Mouse (Mus musculus) forebrain, embryonic 11.5 days (tissue): ENCODE results near the gene Slc5a4b. TPM values are rescaled to one million over a fixed set of nuclear protein-coding genes. Genes with fewer than 3 reads are reported as not detected.
"Not testable (repeated sequence)": the region's sequence is repeated elsewhere in the genome, so short reads cannot be mapped to it uniquely, and the experiment has no call there.

Experiments
- ATAC-seq: fragments of 200-750 bp; cut with Nextera tagmentation; replicated peaks from 2 replicates; pipeline ENCODE4 v1.8.0; 2017; ENCODE audit warnings: moderate TSS enrichment; ENCODE audit not compliant: low FRiP score
- DNase-seq: peaks from one replicate; pipeline ENCODE4 v3.0.0-alpha.2; 2017; ENCODE audit warnings: low spot score
- H3K27ac ChIP-seq: fragments of 300-500 bp; sonication (generic); 2 replicates; pipeline ENCODE4 v1.5.1; 2014; ENCODE audit warnings: low read depth, low read length
- H3K27me3 ChIP-seq: fragments of 300-500 bp; sonication (generic); 2 replicates; pipeline ENCODE4 v1.6.1; 2014; ENCODE audit warnings: mild to moderate bottlenecking, low read length, mixed read lengths; ENCODE audit not compliant: control insufficient read depth, insufficient read depth
- H3K36me3 ChIP-seq: fragments of 300-500 bp; sonication (generic); 2 replicates; pipeline ENCODE4 v1.6.1; 2014; ENCODE audit warnings: mild to moderate bottlenecking, low read length, moderate library complexity, mixed read lengths; ENCODE audit not compliant: control insufficient read depth, insufficient read depth
- H3K4me1 ChIP-seq: fragments of 300-500 bp; sonication (generic); replicated peaks from 2 replicates; pipeline ENCODE4 v1.6.1; 2014; ENCODE audit warnings: low read length, mixed read lengths; ENCODE audit not compliant: control insufficient read depth, insufficient read depth
- H3K4me2 ChIP-seq: fragments of 300-500 bp; sonication (generic); 2 replicates; pipeline ENCODE4 v1.6.1; 2014; ENCODE audit warnings: low read depth, mild to moderate bottlenecking, low read length, moderate library complexity, mixed read lengths; ENCODE audit not compliant: severe bottlenecking
- H3K4me3 ChIP-seq: fragments of 300-500 bp; sonication (generic); 2 replicates; pipeline ENCODE4 v1.5.1; 2014; ENCODE audit warnings: low read depth, low read length
- H3K9ac ChIP-seq: fragments of 300-500 bp; sonication (generic); 2 replicates; pipeline ENCODE4 v1.6.1; 2014; ENCODE audit warnings: low read length
- H3K9me3 ChIP-seq: fragments of 300-500 bp; sonication (generic); 2 replicates; pipeline ENCODE4 v1.6.1; 2016; ENCODE audit warnings: low read length, mixed read lengths; ENCODE audit not compliant: control insufficient read depth
- WGBS: fragments of 180-500 bp; shearing (Covaris S2); extraction: QIAGEN DNeasy Blood & Tissue Kit; methylation state at CpG from one replicate; pipeline ENCODE4 v1.1.7; 2014; 5-methylcytosine and 5-hydroxymethylcytosine counted together
- polyA plus RNA-seq: library from polyadenylated mRNA; unstranded; fragments of >200 nt; fragmentation: Nextera tagmentation; extraction: Ambion mirVana; gene quantifications from 2 replicates; pipeline ENCODE4 v1.2.1, GENCODE M21; 2014

Gene Slc5a4b
- polyA plus RNA-seq, 1 experiment from 2014 or later: not detected

DNA sequence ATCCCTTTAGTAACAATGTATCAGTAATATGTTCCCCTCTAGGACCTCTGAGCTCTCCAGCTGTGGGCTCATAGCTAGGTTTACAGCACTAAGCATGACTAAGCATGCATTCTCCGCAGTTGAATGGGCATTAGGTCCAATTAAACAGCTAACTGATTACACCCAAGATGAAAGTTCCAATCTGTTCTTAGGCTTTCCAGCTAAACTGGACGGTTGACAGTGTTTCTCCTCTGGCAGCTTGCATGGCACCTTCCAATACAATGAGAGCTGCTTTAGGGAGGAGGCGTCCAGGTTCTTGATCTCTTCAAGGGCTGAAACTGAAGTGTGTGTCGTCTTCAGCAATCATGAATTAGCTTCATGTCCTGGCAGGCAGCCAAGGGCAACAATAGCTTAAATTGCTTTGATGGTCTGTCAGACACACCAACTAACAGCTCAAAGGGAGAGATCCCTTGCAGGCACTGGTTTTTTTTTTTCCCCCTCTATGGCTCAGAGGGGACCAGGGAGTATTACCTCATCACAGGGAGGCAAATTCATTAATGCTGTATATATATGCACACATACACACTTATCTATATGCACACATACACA, 9.5 kb upstream of the Slc5a4b start:
- no peaks in the 10 kb centered on the region for H3K27me3 ChIP-seq
- no peak overlapping the region for H3K4me3 ChIP-seq
- H3K9ac ChIP-seq: no peak overlapping the region
- 48% methylated on average over 4 of the region's 4 CpGs for WGBS
- ATAC-seq (no peak), DNase-seq (peak; percentile 56)
- H3K4me2 ChIP-seq: no peak overlapping the region
- H3K9me3 ChIP-seq: no peaks in the 10 kb centered on the region
- no peaks in the 10 kb centered on the region for H3K36me3 ChIP-seq
- H3K4me1 ChIP-seq: no peaks in the 10 kb centered on the region
- H3K27ac ChIP-seq: no peak overlapping the region

- no peak overlapping the region for H3K9ac ChIP-seq
- no peak overlapping the region for H3K27ac ChIP-seq
- H3K4me2 ChIP-seq: no peak overlapping the region
- no peaks in the 10 kb centered on the region for H3K27me3 ChIP-seq
- ATAC-seq (no peak), DNase-seq (no peak)
- no peaks in the 10 kb centered on the region for H3K9me3 ChIP-seq
- H3K4me1 ChIP-seq: no peaks in the 10 kb centered on the region
- H3K36me3 ChIP-seq: no peaks in the 10 kb centered on the region
- WGBS: 13% methylated on average over 1 of the region's 1 CpGs
- no peak overlapping the region for H3K4me3 ChIP-seq
Observed at GRCm38 (mm10) chr10:76118741-76119140, 8.0 kb upstream of the Slc5a4b start.

DNA sequence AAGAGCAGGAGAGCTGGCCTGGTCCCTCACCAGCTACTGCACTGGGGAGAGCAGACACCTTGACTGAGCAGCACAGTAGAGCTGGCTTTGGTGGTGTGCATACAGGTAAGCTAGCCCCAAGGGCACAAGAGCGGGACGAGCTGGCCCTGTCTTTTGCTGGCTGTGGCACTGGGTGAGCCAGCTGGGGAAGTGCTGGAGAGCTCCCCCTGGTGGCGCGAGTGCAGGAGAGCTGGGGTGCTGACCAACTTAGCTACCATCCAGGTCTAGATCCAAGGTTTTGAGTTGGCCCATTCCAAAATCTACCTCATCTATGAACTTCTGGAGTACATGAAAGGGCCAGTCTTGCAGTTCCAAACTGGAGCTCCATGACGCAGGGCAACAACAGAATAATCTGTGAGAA, 7.2 kb upstream of the Slc5a4b start:
- Histone ChIP-seq H3K9ac (no peak overlapping the region), H3K27me3 (no peaks in the 10 kb centered on the region), H3K9me3 (no peaks in the 10 kb centered on the region), H3K4me2 (no peak overlapping the region), H3K36me3 (no peaks in the 10 kb centered on the region), H3K27ac (no peak overlapping the region), H3K4me3 (no peak overlapping the region), H3K4me1 (no peaks in the 10 kb centered on the region)
- WGBS: 27% methylated on average over 5 of the region's 5 CpGs
- DNase-seq (peak; percentile 78), ATAC-seq (no peak)

GRCm38 (mm10) chr10:76097368-76097767, 13.4 kb downstream of the Slc5a4b start:
- no peaks in the 10 kb centered on the region for H3K27me3 ChIP-seq
- no peak overlapping the region for H3K4me3 ChIP-seq
- no peak overlapping the region for H3K4me2 ChIP-seq
- ATAC-seq: no peak
- no peaks in the 10 kb centered on the region for H3K36me3 ChIP-seq
- H3K27ac ChIP-seq: no peak overlapping the region
- 84% methylated on average over 9 of the region's 9 CpGs for WGBS
- no peaks in the 10 kb centered on the region for H3K4me1 ChIP-seq
- H3K9ac ChIP-seq: no peak overlapping the region
- H3K9me3 ChIP-seq: no peaks in the 10 kb centered on the region
- no peak for DNase-seq

- Histone ChIP-seq H3K4me1 (no peaks in the 10 kb centered on the region), H3K27me3 (no peaks in the 10 kb centered on the region), H3K36me3 (no peaks in the 10 kb centered on the region), H3K9ac (no peak overlapping the region), H3K9me3 (no peaks in the 10 kb centered on the region), H3K27ac (no peak overlapping the region), H3K4me2 (no peak overlapping the region), H3K4me3 (no peak overlapping the region)
- DNase-seq: no peak
- ATAC-seq: no peak
- 92% methylated on average over 8 of the region's 8 CpGs for WGBS
Observed at GRCm38 (mm10) chr10:76096580-76096979, 14.2 kb downstream of the Slc5a4b start.

DNA sequence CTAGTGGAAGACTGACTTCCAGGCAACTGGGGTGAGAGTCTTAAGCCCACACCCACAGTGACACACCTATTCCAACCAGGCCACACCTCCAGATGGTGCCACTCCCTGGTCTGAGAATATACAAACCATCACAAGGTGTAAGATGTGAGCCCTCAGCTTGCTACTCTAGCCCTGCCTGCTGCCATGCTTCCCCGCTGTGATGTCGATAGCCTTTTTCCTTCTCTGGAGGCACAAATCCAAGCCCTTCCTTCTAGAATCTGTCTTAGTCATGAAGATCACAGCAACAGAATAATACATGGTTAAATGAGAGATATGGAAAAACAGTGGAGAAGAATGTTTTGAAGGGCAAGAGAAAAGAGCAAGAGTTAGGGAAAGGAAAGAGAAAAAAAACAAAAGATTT, 33.8 kb downstream of the Slc5a4b start:
- not testable (repeated sequence) for H3K4me3 ChIP-seq, H3K27me3 ChIP-seq, H3K9me3 ChIP-seq, H3K27ac ChIP-seq, H3K9ac ChIP-seq, DNase-seq, ATAC-seq, H3K4me1 ChIP-seq, H3K4me2 ChIP-seq, H3K36me3 ChIP-seq
- WGBS: 92% methylated on average over 2 of the region's 2 CpGs

GRCm38 (mm10) chr10:76072080-76072479, 38.7 kb downstream of the Slc5a4b start:
- not testable (repeated sequence) for H3K27ac ChIP-seq, H3K4me2 ChIP-seq, DNase-seq, H3K27me3 ChIP-seq, H3K9ac ChIP-seq, H3K9me3 ChIP-seq, H3K4me3 ChIP-seq, H3K36me3 ChIP-seq, H3K4me1 ChIP-seq, ATAC-seq
- 95% methylated on average over 5 of the region's 5 CpGs for WGBS

- H3K36me3 ChIP-seq: no peaks in the 10 kb centered on the region
- ATAC-seq (no peak), DNase-seq (no peak)
Observed at GRCm38 (mm10) chr10:76067674-76068613, 42.8 kb downstream of the Slc5a4b start.

More at GRCm38 (mm10) chr10:76067674-76068613, 42.8 kb downstream of the Slc5a4b start:
- no peaks in the 10 kb centered on the region for H3K4me1 ChIP-seq
- no peak overlapping the region for H3K27ac ChIP-seq
- no peak overlapping the region for H3K4me3 ChIP-seq
- H3K4me2 ChIP-seq: no peak overlapping the region
- H3K27me3 ChIP-seq: no peaks in the 10 kb centered on the region
- no peak overlapping the region for H3K9ac ChIP-seq
- H3K9me3 ChIP-seq: no peaks in the 10 kb centered on the region
- 28% methylated on average over 12 of the region's 12 CpGs for WGBS
